Mouse (Mus musculus): ENCODE data around the gene Prr36.

- no peak for TF ChIP-seq CTCF (IDR thresholded peaks at IDR 0.05)
- no peak for TF ChIP-seq EP300 (IDR thresholded peaks at IDR 0.05)
Measured at GRCm38 (mm10) chr8:4249213-4249612, 32.0 kb upstream of the Prr36 start.

Data from lung, postnatal 0 days (tissue).